ENCODE assay signal across 15 mouse cellular contexts in genomic region chr9:36921718-36922415, GRCm38 (mm10).
A peak's percentile ranks its signal among the peaks of the same experiment; 100 is the strongest.
DNase-seq lines count a peak whose midpoint lies in the region; ATAC-seq lines count a peak whose summit lies in the region.
"Had no signal": no experiment of that assay in that cellular context is flagged by ENCODE, and none has a peak within 500 bp of the region (broad histone marks: within the 10 kb centered on the region; RNA-seq: fewer than 3 reads in every experiment).

No protein-coding gene starts in this region.

- H3K27ac ChIP-seq in forebrain, embryonic 13.5 days = peak overlapping the region; percentile 75
- H3K27ac ChIP-seq in neural tube, embryonic 15.5 days (replicated peaks) = peak overlapping the region; percentile 74
- H3K27ac ChIP-seq: liver, embryonic 14.5 days had no signal

- H3K4me3 ChIP-seq in forebrain, embryonic 13.5 days = no peak overlapping the region
- H3K4me3 ChIP-seq in neural tube, embryonic 15.5 days (replicated peaks) = no peak overlapping the region

- DNase-seq in lung, postnatal 36 days = peak; percentile 11
- DNase-seq in lung, adult 18-20 months = no peak
- peak; percentile 63 to 73 for DNase-seq in layer of hippocampus, adult 8-10 months (ENCODE audit: low spot score in 2 of 2)
- no peak for DNase-seq in cerebellum, postnatal 36 days
- no peak for DNase-seq in cerebellum, postnatal 4 days (ENCODE audit: low spot score in 2 of 2)
- DNase-seq: adrenal gland, postnatal 25 days; cerebellum, adult 2 months; gastrocnemius, postnatal 14 days; heart, postnatal 10 days; kidney, adult 9 months had no signal

- no peaks in the 10 kb centered on the region for H3K27me3 ChIP-seq in forebrain, embryonic 13.5 days
- H3K27me3 ChIP-seq in neural tube, embryonic 15.5 days (replicated peaks) = no peaks in the 10 kb centered on the region

- H3K4me2 ChIP-seq in forebrain, embryonic 13.5 days = no peak overlapping the region
- no peak overlapping the region for H3K4me2 ChIP-seq in neural tube, embryonic 15.5 days

- ATAC-seq in forebrain, embryonic 13.5 days = peak; percentile 75
- ATAC-seq in neural tube, embryonic 15.5 days (ENCODE audit: low FRiP score) = peak; percentile 82
- no peak for ATAC-seq in frontal cortex, adult (ENCODE audit: low TSS enrichment)
- ATAC-seq: Patski had no signal

- H3K36me3 ChIP-seq in forebrain, embryonic 13.5 days (ENCODE audit: poor library complexity, severe bottlenecking) = no peaks in the 10 kb centered on the region
- H3K36me3 ChIP-seq in neural tube, embryonic 15.5 days = no peaks in the 10 kb centered on the region

- peaks cover 30% of the 10 kb centered on the region for H3K4me1 ChIP-seq in forebrain, embryonic 13.5 days
- H3K4me1 ChIP-seq in neural tube, embryonic 15.5 days = peaks cover 31% of the 10 kb centered on the region

- H3K9me3 ChIP-seq in forebrain, embryonic 13.5 days (replicated peaks) = no peaks in the 10 kb centered on the region
- no peaks in the 10 kb centered on the region for H3K9me3 ChIP-seq in neural tube, embryonic 15.5 days (replicated peaks)

- WGBS in forebrain, embryonic 13.5 days = 15% methylated on average over 13 of the region's 13 CpGs
- WGBS in neural tube, embryonic 15.5 days = 24% methylated on average over 13 of the region's 13 CpGs

- 0 out of 2 replicates have a peak overlapping the region, but pooled peaks have one; percentile 10 for H3K9ac ChIP-seq in forebrain, embryonic 13.5 days
- H3K9ac ChIP-seq in neural tube, embryonic 15.5 days (replicated peaks) = no peak overlapping the region
- H3K9ac ChIP-seq: liver, embryonic 14.5 days had no signal

Comparison
In these comparisons a context has a peak if more than half of its experiments do, and no peak if none do; other contexts are left out.
1. DNase-seq: peak in lung, postnatal 36 days (single experiment) and layer of hippocampus, adult 8-10 months (2 of 2); none in lung, adult 18-20 months (0 of 2), cerebellum, postnatal 36 days (0 of 2) and cerebellum, postnatal 4 days (0 of 2).